Mouse (Mus musculus): ENCODE results near the gene Gas7. TPM values are rescaled to one million over a fixed set of nuclear protein-coding genes. Genes with fewer than 3 reads are reported as not detected.

Gene Gas7
- total and polyA plus RNA-seq, 2 experiments = 1.5 to 1.7 TPM

GRCm38 (mm10) chr11:67675562-67676540 lies 220.6 kb downstream of the Gas7 start:
- Histone ChIP-seq H3K27ac (replicated peaks; ENCODE audit: insufficient read depth, low read depth, low read length) (no peak overlapping the region), H3K9ac (ENCODE audit: low read depth, low read length) (no peak overlapping the region), H3K36me3 (ENCODE audit: control insufficient read depth, insufficient read depth, low read length) (no peaks in the 10 kb centered on the region), H3K4me3 (ENCODE audit: insufficient read depth, low read depth, low read length) (no peak overlapping the region), H3K4me1 (ENCODE audit: control insufficient read depth, insufficient read depth, low read length) (no peaks in the 10 kb centered on the region), H3K27me3 (ENCODE audit: control insufficient read depth, insufficient read depth, low read length) (no peaks in the 10 kb centered on the region), H3K79me2 (ENCODE audit: control insufficient read depth, insufficient read depth, low read length) (no peaks in the 10 kb centered on the region)
- DNase-seq (ENCODE audit: extremely low read depth, low read depth, low spot score) = peak; percentile 30
- TF ChIP-seq CTCF (IDR thresholded peaks at IDR 0.05; ENCODE audit: low read depth, low read length) (peak; percentile 60), POLR2A (IDR thresholded peaks at IDR 0.05; ENCODE audit: extremely low read depth, insufficient read depth, low read length) (no peak)
- WGBS = 57% methylated on average over 12 of the region's 12 CpGs

- no peak for TF ChIP-seq CTCF (IDR thresholded peaks at IDR 0.05; ENCODE audit: low read depth, low read length)
- TF ChIP-seq POLR2A (IDR thresholded peaks at IDR 0.05; ENCODE audit: extremely low read depth, insufficient read depth, low read length) = no peak
- H3K27me3 ChIP-seq (ENCODE audit: control insufficient read depth, insufficient read depth, low read length) = no peaks in the 10 kb centered on the region
- no peak overlapping the region for H3K4me3 ChIP-seq (ENCODE audit: insufficient read depth, low read depth, low read length)
- H3K36me3 ChIP-seq (ENCODE audit: control insufficient read depth, insufficient read depth, low read length) = no peaks in the 10 kb centered on the region
- WGBS = 80% methylated on average over 5 of the region's 5 CpGs
- H3K9ac ChIP-seq (ENCODE audit: low read depth, low read length) = no peak overlapping the region
- H3K27ac ChIP-seq (replicated peaks; ENCODE audit: insufficient read depth, low read depth, low read length) = no peak overlapping the region
- no peaks in the 10 kb centered on the region for H3K4me1 ChIP-seq (ENCODE audit: control insufficient read depth, insufficient read depth, low read length)
- no peak for DNase-seq (ENCODE audit: extremely low read depth, low read depth, low spot score)
- H3K79me2 ChIP-seq (ENCODE audit: control insufficient read depth, insufficient read depth, low read length) = no peaks in the 10 kb centered on the region
Measured at GRCm38 (mm10) chr11:67679300-67679699, 224.1 kb downstream of the Gas7 start.

GRCm38 (mm10) chr11:67679930-67680329 lies 224.7 kb downstream of the Gas7 start:
- DNase-seq (ENCODE audit: extremely low read depth, low read depth, low spot score) = no peak
- no peaks in the 10 kb centered on the region for H3K36me3 ChIP-seq (ENCODE audit: control insufficient read depth, insufficient read depth, low read length)
- no peaks in the 10 kb centered on the region for H3K79me2 ChIP-seq (ENCODE audit: control insufficient read depth, insufficient read depth, low read length)
- no peak overlapping the region for H3K27ac ChIP-seq (replicated peaks; ENCODE audit: insufficient read depth, low read depth, low read length)
- WGBS = 84% methylated on average over 2 of the region's 2 CpGs
- H3K4me3 ChIP-seq (ENCODE audit: insufficient read depth, low read depth, low read length) = no peak overlapping the region
- no peaks in the 10 kb centered on the region for H3K27me3 ChIP-seq (ENCODE audit: control insufficient read depth, insufficient read depth, low read length)
- no peaks in the 10 kb centered on the region for H3K4me1 ChIP-seq (ENCODE audit: control insufficient read depth, insufficient read depth, low read length)
- H3K9ac ChIP-seq (ENCODE audit: low read depth, low read length) = no peak overlapping the region
- TF ChIP-seq POLR2A (IDR thresholded peaks at IDR 0.05; ENCODE audit: extremely low read depth, insufficient read depth, low read length) = no peak
- no peak for TF ChIP-seq CTCF (IDR thresholded peaks at IDR 0.05; ENCODE audit: low read depth, low read length)

GRCm38 (mm10) chr11:67681871-67682270 lies 226.6 kb downstream of the Gas7 start:
- 94% methylated on average over 3 of the region's 3 CpGs for WGBS
- TF ChIP-seq POLR2A (IDR thresholded peaks at IDR 0.05; ENCODE audit: extremely low read depth, insufficient read depth, low read length) = no peak
- TF ChIP-seq CTCF (IDR thresholded peaks at IDR 0.05; ENCODE audit: low read depth, low read length) = no peak
- no peak for DNase-seq (ENCODE audit: extremely low read depth, low read depth, low spot score)

GRCm38 (mm10) chr11:67686109-67686508 lies 230.9 kb downstream of the Gas7 start:
- Histone ChIP-seq H3K27me3 (ENCODE audit: control insufficient read depth, insufficient read depth, low read length) (no peaks in the 10 kb centered on the region), H3K27ac (replicated peaks; ENCODE audit: insufficient read depth, low read depth, low read length) (no peak overlapping the region), H3K36me3 (ENCODE audit: control insufficient read depth, insufficient read depth, low read length) (no peaks in the 10 kb centered on the region), H3K9ac (ENCODE audit: low read depth, low read length) (no peak overlapping the region), H3K4me3 (ENCODE audit: insufficient read depth, low read depth, low read length) (no peak overlapping the region), H3K79me2 (ENCODE audit: control insufficient read depth, insufficient read depth, low read length) (no peaks in the 10 kb centered on the region), H3K4me1 (ENCODE audit: control insufficient read depth, insufficient read depth, low read length) (no peaks in the 10 kb centered on the region)
- WGBS = 78% methylated on average over 2 of the region's 2 CpGs
- no peak for DNase-seq (ENCODE audit: extremely low read depth, low read depth, low spot score)
- TF ChIP-seq CTCF (IDR thresholded peaks at IDR 0.05; ENCODE audit: low read depth, low read length) = no peak
- TF ChIP-seq POLR2A (IDR thresholded peaks at IDR 0.05; ENCODE audit: extremely low read depth, insufficient read depth, low read length) = no peak

More at GRCm38 (mm10) chr11:67681871-67682270, 226.6 kb downstream of the Gas7 start:
- H3K79me2 ChIP-seq (ENCODE audit: control insufficient read depth, insufficient read depth, low read length) = no peaks in the 10 kb centered on the region
- H3K36me3 ChIP-seq (ENCODE audit: control insufficient read depth, insufficient read depth, low read length) = no peaks in the 10 kb centered on the region
- H3K9ac ChIP-seq (ENCODE audit: low read depth, low read length) = no peak overlapping the region
- no peaks in the 10 kb centered on the region for H3K4me1 ChIP-seq (ENCODE audit: control insufficient read depth, insufficient read depth, low read length)
- no peak overlapping the region for H3K4me3 ChIP-seq (ENCODE audit: insufficient read depth, low read depth, low read length)
- no peak overlapping the region for H3K27ac ChIP-seq (replicated peaks; ENCODE audit: insufficient read depth, low read depth, low read length)
- no peaks in the 10 kb centered on the region for H3K27me3 ChIP-seq (ENCODE audit: control insufficient read depth, insufficient read depth, low read length)

Data from liver, adult 2 months (tissue).